Mouse (Mus musculus) CH12.LX (cell line): ENCODE data around the gene Syp. TPM values are rescaled to one million over a fixed set of nuclear protein-coding genes. Genes with fewer than 3 reads are reported as not detected.
A peak's percentile ranks its signal among the peaks of the same experiment; 100 is the strongest.

Source experiments
- DNase-seq: peaks from one replicate; pipeline ENCODE4 v3.0.0-alpha.2; 2013; ENCODE audit errors: extremely low read depth
- H3K27ac ChIP-seq: 2 replicates; pipeline ENCODE4 v1.5.1; 2012; ENCODE audit warnings: low read depth, mild to moderate bottlenecking, control low read depth, moderate library complexity; ENCODE audit not compliant: insufficient read depth
- H3K27me3 ChIP-seq: replicated peaks from 2 replicates; pipeline ENCODE3; 2012; ENCODE audit warnings: inconsistent platforms
- H3K36me3 ChIP-seq, 2 experiments: replicated peaks in 1 of 2; 2 replicates each; pipeline versions ENCODE3 to v1.6.1; 2012; ENCODE audit warnings: inconsistent platforms in 1 of 2, low read length in 1 of 2, mild to moderate bottlenecking in 1 of 2, mixed read lengths in 1 of 2, moderate library complexity in 1 of 2; ENCODE audit not compliant: control insufficient read depth in 1 of 2, insufficient read depth in 1 of 2
- H3K4me1 ChIP-seq, 2 experiments: 2 replicates each; pipeline ENCODE4 v1.6.1; 2012; ENCODE audit warnings: inconsistent platforms in 1 of 2, moderate library complexity in 1 of 2; ENCODE audit not compliant: insufficient read depth in 2 of 2, control insufficient read depth in 1 of 2
- H3K4me2 ChIP-seq: 2 replicates; pipeline ENCODE4 v1.6.1; 2012; ENCODE audit warnings: low read depth, mild to moderate bottlenecking, control low read depth; ENCODE audit not compliant: poor library complexity, insufficient read depth, severe bottlenecking
- H3K4me3 ChIP-seq, 3 experiments: fragments of 150-350 bp in 1 of 3; sonication (generic) in 1 of 3; replicated peaks in 1 of 3; 2 replicates each; pipeline versions ENCODE3 to v1.5.1; 2011 to 2012; ENCODE audit warnings: low read depth in 2 of 3, low read length in 2 of 3, mild to moderate bottlenecking in 2 of 3, moderate library complexity in 2 of 3, control low read depth in 1 of 3, improper control_type of control experiment in 1 of 3, inconsistent platforms in 1 of 3, mixed read lengths in 1 of 3; ENCODE audit not compliant: poor library complexity in 1 of 3
- H3K79me2 ChIP-seq: replicated peaks from 2 replicates; pipeline ENCODE4 v1.6.1; 2012; ENCODE audit warnings: mild to moderate bottlenecking, moderate library complexity; ENCODE audit not compliant: control insufficient read depth, poor library complexity, insufficient read depth, severe bottlenecking; ENCODE audit errors: extremely low read depth
- H3K9ac ChIP-seq: 2 replicates; pipeline ENCODE4 v1.6.1; 2012; ENCODE audit warnings: low read depth, mild to moderate bottlenecking, control low read depth, moderate library complexity; ENCODE audit not compliant: insufficient read depth
- H3K9me3 ChIP-seq: replicated peaks from 2 replicates; pipeline ENCODE3; 2012; ENCODE audit warnings: low read length, inconsistent platforms, mixed read lengths
- BHLHE40 ChIP-seq: IDR thresholded peaks from 2 replicates; pipeline ENCODE4 v1.6.1; 2011; ENCODE audit warnings: mild to moderate bottlenecking, low read depth, low read length, improper control_type of control experiment
- CHD2 ChIP-seq: IDR thresholded peaks from 2 replicates; pipeline ENCODE4 v1.6.1; 2011; ENCODE audit warnings: low read length, improper control_type of control experiment
- CTCF ChIP-seq, 2 experiments: IDR thresholded peaks in 1 of 2; conservative IDR thresholded peaks in 1 of 2; 2 replicates each; pipeline ENCODE4 v1.5.1; 2011 to 2012; ENCODE audit warnings: low read depth in 2 of 2, low read length in 2 of 2, improper control_type of control experiment in 1 of 2, inconsistent platforms in 1 of 2, mild to moderate bottlenecking in 1 of 2, moderate library complexity in 1 of 2
- E2F4 ChIP-seq: IDR thresholded peaks from 2 replicates; pipeline ENCODE4 v1.6.1; 2011; ENCODE audit warnings: low read depth, low read length, improper control_type of control experiment; ENCODE audit not compliant: insufficient replicate concordance
- ETS1 ChIP-seq: conservative IDR thresholded peaks from 2 replicates; pipeline ENCODE4 v1.6.1; 2012; ENCODE audit warnings: low read depth, mild to moderate bottlenecking, inconsistent platforms, low read length, improper control_type of control experiment, moderate library complexity
- GABPA ChIP-seq: IDR thresholded peaks from 2 replicates; pipeline ENCODE4 v1.6.1; 2012; ENCODE audit warnings: low read depth, low read length, improper control_type of control experiment, inconsistent platforms; ENCODE audit not compliant: insufficient replicate concordance
- HCFC1 ChIP-seq: IDR thresholded peaks from 2 replicates; pipeline ENCODE4 v1.6.1; 2012; ENCODE audit warnings: low read depth, mild to moderate bottlenecking, inconsistent platforms, low read length, improper control_type of control experiment
- JUN ChIP-seq: IDR thresholded peaks from 2 replicates; pipeline ENCODE4 v1.6.1; 2011; ENCODE audit warnings: low read depth, mild to moderate bottlenecking, low read length, improper control_type of control experiment, moderate library complexity; ENCODE audit not compliant: insufficient read depth
- JUND ChIP-seq: conservative IDR thresholded peaks from 2 replicates; pipeline ENCODE4 v1.6.1; 2011; ENCODE audit warnings: low read depth, low read length, improper control_type of control experiment
- MAFK ChIP-seq: IDR thresholded peaks from 2 replicates; pipeline ENCODE4 v1.6.1; 2011; ENCODE audit warnings: low read length, improper control_type of control experiment; ENCODE audit not compliant: insufficient replicate concordance
- MAZ ChIP-seq: IDR thresholded peaks from 2 replicates; pipeline ENCODE4 v1.6.1; 2012; ENCODE audit warnings: low read depth, mild to moderate bottlenecking, inconsistent platforms, low read length, improper control_type of control experiment, moderate library complexity
- MEF2A ChIP-seq: IDR thresholded peaks from 2 replicates; pipeline ENCODE4 v1.6.1; 2014; ENCODE audit warnings: low read depth, mild to moderate bottlenecking, inconsistent platforms, low read length, improper control_type of control experiment, borderline replicate concordance
- NELFE ChIP-seq: IDR thresholded peaks from 2 replicates; pipeline ENCODE4 v1.6.1; 2011; ENCODE audit warnings: low read depth, low read length, improper control_type of control experiment
- NRF1 ChIP-seq: IDR thresholded peaks from 2 replicates; pipeline ENCODE4 v1.6.1; 2014; ENCODE audit warnings: low read depth, mild to moderate bottlenecking, inconsistent platforms, low read length, improper control_type of control experiment, moderate library complexity
- POLR2A ChIP-seq: IDR thresholded peaks from 2 replicates; pipeline ENCODE4 v1.6.1; 2011; ENCODE audit warnings: low read depth, mild to moderate bottlenecking, improper control_type of control experiment, low read length
- RAD21 ChIP-seq: IDR thresholded peaks from 2 replicates; pipeline ENCODE4 v1.6.1; 2011; ENCODE audit warnings: low read depth, mild to moderate bottlenecking, low read length, improper control_type of control experiment, moderate library complexity
- RCOR1 ChIP-seq: conservative IDR thresholded peaks from 2 replicates; pipeline ENCODE4 v1.6.1; 2012; ENCODE audit warnings: low read depth, mild to moderate bottlenecking, inconsistent platforms, low read length, improper control_type of control experiment
- TBP ChIP-seq: conservative IDR thresholded peaks from 2 replicates; pipeline ENCODE4 v1.6.1; 2011; ENCODE audit warnings: low read depth, low read length, improper control_type of control experiment
- UBTF ChIP-seq: IDR thresholded peaks from 2 replicates; pipeline ENCODE4 v1.6.1; 2012; ENCODE audit warnings: low read depth, mild to moderate bottlenecking, inconsistent platforms, low read length, improper control_type of control experiment, moderate library complexity
- USF1 ChIP-seq: IDR thresholded peaks from 2 replicates; pipeline ENCODE4 v1.6.1; 2014; ENCODE audit warnings: low read depth, mild to moderate bottlenecking, inconsistent platforms, low read length, improper control_type of control experiment
- USF2 ChIP-seq: conservative IDR thresholded peaks from 2 replicates; pipeline ENCODE4 v1.6.1; 2011; ENCODE audit warnings: low read depth, low read length, improper control_type of control experiment
- ZKSCAN1 ChIP-seq: IDR thresholded peaks from 2 replicates; pipeline ENCODE4 v1.6.1; 2012; ENCODE audit warnings: low read depth, inconsistent platforms, low read length, improper control_type of control experiment, borderline replicate concordance
- ZNF384 ChIP-seq: IDR thresholded peaks from 2 replicates; pipeline ENCODE4 v1.6.1; 2012; ENCODE audit warnings: low read depth, low read length, improper control_type of control experiment, inconsistent platforms
- dilution Hi-C: fragments of 300-500 bp; cut with MboI; formaldehyde crosslinking; loops from 2 replicates; pipeline ENCODE4 v1.14.3; 2020; ENCODE audit warnings: low sequenced_read_pairs; ENCODE audit not compliant: extremely low pct_unique_long_range_greater_than_20kb, extremely low pct_ligation_motif_present
- in situ Hi-C: fragments of 300-500 bp; cut with MboI; formaldehyde crosslinking; loops from 3 replicates; pipeline ENCODE4 v1.14.3; 2019; ENCODE audit warnings: low sequenced_read_pairs, low pct_ligation_motif_present, low pct_unique_long_range_greater_than_20kb, mixed read lengths
- polyA plus RNA-seq: library from polyadenylated mRNA; unstranded; fragments of >175 nt; gene quantifications from 2 replicates; pipeline ENCODE4 v1.2.1, GENCODE M21; 2012; ENCODE audit warnings: low read depth; ENCODE audit not compliant: insufficient read length
- total RNA-seq, 2 experiments: library from RNA; depleted of rRNA; stranded (reverse); fragments of 300-350 nt in 1 of 2; fragments of >200 nt in 1 of 2; gene quantifications; 2 replicates each; pipeline ENCODE4 v1.2.3; 2012 to 2014

Syp gene
- total and polyA plus RNA-seq, 3 experiments, result 0.27 to 1.2 (median 0.74) TPM

- TF ChIP-seq USF2, result no peak
- TF ChIP-seq NRF1, result peak; percentile 91
- no peak for TF ChIP-seq RCOR1
- peak; percentile 21; the same call in 1 of the 2 replicates for TF ChIP-seq RAD21
- TF ChIP-seq UBTF, result no peak
- no peak for TF ChIP-seq MEF2A
- TF ChIP-seq ETS1, result no peak
- no peak for TF ChIP-seq ZNF384
- TF ChIP-seq POLR2A, result peak; percentile 55
Measured at GRCm38 (mm10) chrX:7679405-7680056, 41.3 kb downstream of the Syp start (continued).

DNA sequence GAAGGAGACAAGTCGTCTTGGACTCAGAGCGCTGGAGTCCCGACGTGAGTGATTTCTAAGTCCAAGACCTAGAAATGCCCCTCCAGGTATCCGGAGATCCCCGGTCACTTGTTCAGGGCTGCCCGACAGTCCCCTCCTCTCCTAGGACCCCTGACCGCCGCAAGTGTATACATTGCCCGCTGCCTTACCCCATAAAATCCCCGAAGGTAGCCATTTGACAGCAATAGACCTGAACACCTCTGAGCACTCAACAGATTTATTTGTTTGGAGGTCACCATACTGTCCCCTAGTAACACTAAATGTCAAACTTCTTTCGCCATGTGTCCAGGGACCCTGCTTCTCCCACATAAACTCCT, 41.8 kb downstream of the Syp start:
- H3K27me3 ChIP-seq, result peaks cover 3% of the 10 kb centered on the region
- no peak for TF ChIP-seq GABPA
- no peaks in the 10 kb centered on the region for H3K36me3 ChIP-seq
- no peak overlapping the region for H3K4me3 ChIP-seq
- no peaks in the 10 kb centered on the region for H3K4me1 ChIP-seq
- dilution Hi-C loops (no loop called here), in situ Hi-C loops (no loop called here)
- no peaks in the 10 kb centered on the region for H3K9me3 ChIP-seq
- H3K27ac ChIP-seq, result no peak overlapping the region
- no peak overlapping the region for H3K9ac ChIP-seq
- no peak for DNase-seq
- no peaks in the 10 kb centered on the region for H3K79me2 ChIP-seq
- peak overlapping the region; percentile 30; the same call in 1 of the 2 replicates for H3K4me2 ChIP-seq

DNA sequence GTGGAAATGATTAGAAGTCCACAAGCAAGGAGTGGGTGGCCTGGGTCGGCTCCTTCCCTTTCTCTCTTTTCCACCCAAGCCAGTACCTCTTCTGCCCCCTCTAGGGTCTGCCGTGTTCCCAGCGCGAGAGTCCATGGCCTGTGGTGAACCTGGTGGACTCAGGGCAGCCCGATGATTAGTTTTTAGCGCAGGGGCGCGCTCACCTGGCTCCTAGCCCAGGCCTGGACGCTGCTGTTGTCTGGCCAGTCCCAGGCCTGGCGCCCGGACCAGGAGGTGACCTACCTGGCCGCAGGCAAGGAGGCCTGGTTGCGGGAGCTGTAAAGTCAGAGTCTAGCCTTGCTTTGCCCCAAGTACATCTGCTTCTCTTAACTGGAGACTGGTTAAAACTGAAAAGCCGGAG, 42.6 kb downstream of the Syp start, which contains the start of gene Magix:
TSS of gene Magix (minus strand) at position 388 of the 400 bp plus-strand sequence.
- no peaks in the 10 kb centered on the region for H3K36me3 ChIP-seq
- peaks cover 3% of the 10 kb centered on the region for H3K27me3 ChIP-seq
- no peak within 1 kb of the TSS for H3K9ac ChIP-seq
- no peak within 1 kb of the TSS for H3K27ac ChIP-seq
- TF ChIP-seq ZKSCAN1 (no peak), BHLHE40 (no peak), JUN (no peak), MAZ (no peak), MAFK (no peak), TBP (no peak), USF2 (no peak), E2F4 (no peak), NELFE (no peak), JUND (no peak), CTCF (conservative IDR thresholded peaks at IDR 0.05 in 1 of 2, IDR thresholded peaks at IDR 0.05 in 1 of 2; ENCODE audit: low read depth in 2 of 2, low read length in 2 of 2) (no peak), CHD2 (no peak), HCFC1 (no peak), RAD21 (no peak), USF1 (no peak), ZNF384 (no peak)
- DNase-seq, result no peak
- in situ Hi-C loops (no loop called here), dilution Hi-C loops (no loop called here)
- H3K9me3 ChIP-seq, result no peaks in the 10 kb centered on the region
- H3K4me3 ChIP-seq, result no peak within 1 kb of the TSS
- H3K4me1 ChIP-seq, result no peaks in the 10 kb centered on the region
- no peaks in the 10 kb centered on the region for H3K79me2 ChIP-seq
- 0 out of 2 replicates have a peak within 1 kb of the TSS, but pooled peaks have one; percentile 30 for H3K4me2 ChIP-seq
